In genomic region chr10:124710954-124711353, GRCm38 (mm10) we compare ENCODE assay signal across 14 mouse cellular contexts.
"Had no signal": no experiment of that assay in that cellular context is flagged by ENCODE, and none has a peak within 500 bp of the region (broad histone marks: within the 10 kb centered on the region; RNA-seq: fewer than 3 reads in every experiment).

No protein-coding gene starts in this region.

- DNase-seq: lung, adult 18-20 months; lung, embryonic 14.5 days; lung, postnatal 10 days; lung, postnatal 4 days; right cerebral cortex, postnatal 14 days; thymus, adult 18-20 months; thymus, postnatal 14 days; thymus, postnatal 4 days had no signal

- H3K9me3 ChIP-seq: midbrain, embryonic 13.5 days; midbrain, embryonic 15.5 days; neural tube, embryonic 12.5 days; stomach, embryonic 15.5 days had no signal

- H3K9ac ChIP-seq: lung, embryonic 14.5 days; midbrain, embryonic 13.5 days; midbrain, embryonic 15.5 days; neural tube, embryonic 12.5 days; stomach, embryonic 15.5 days had no signal

- ATAC-seq: midbrain, embryonic 13.5 days; midbrain, embryonic 15.5 days had no signal

- H3K27me3 ChIP-seq: megakaryocyte, embryonic 14.5 days; midbrain, embryonic 13.5 days; midbrain, embryonic 15.5 days; neural tube, embryonic 12.5 days; stomach, embryonic 15.5 days had no signal

- H3K4me1 ChIP-seq: midbrain, embryonic 13.5 days; midbrain, embryonic 15.5 days; neural tube, embryonic 12.5 days; stomach, embryonic 15.5 days had no signal

- H3K4me3 ChIP-seq: megakaryocyte, embryonic 14.5 days; midbrain, embryonic 13.5 days; midbrain, embryonic 15.5 days; neural tube, embryonic 12.5 days; stomach, embryonic 15.5 days had no signal

- H3K36me3 ChIP-seq: midbrain, embryonic 13.5 days; midbrain, embryonic 15.5 days; neural tube, embryonic 12.5 days; stomach, embryonic 15.5 days had no signal

- H3K4me2 ChIP-seq: lung, embryonic 14.5 days; midbrain, embryonic 11.5 days; midbrain, embryonic 13.5 days; midbrain, embryonic 15.5 days; neural tube, embryonic 12.5 days; stomach, embryonic 15.5 days had no signal

- H3K27ac ChIP-seq: midbrain, embryonic 13.5 days; midbrain, embryonic 15.5 days; neural tube, embryonic 12.5 days; stomach, embryonic 15.5 days had no signal
